Mouse (Mus musculus) cerebellum, adult 11 months (tissue): Measurements from ENCODE around the gene Dcdc2a.
A peak's percentile ranks its signal among the peaks of the same experiment; 100 is the strongest.

Source experiments
- DNase-seq: peaks from one replicate; pipeline ENCODE4 v3.0.0; 2022

Gene Dcdc2a

GRCm38 (mm10) chr13:25098578-25098977 lies 42.8 kb downstream of the Dcdc2a start:
- DNase-seq = no peak

- DNase-seq = no peak
These were observed 43.7 kb downstream of the Dcdc2a start for GRCm38 (mm10) chr13:25099508-25099907.

GRCm38 (mm10) chr13:25100581-25100980 lies 44.8 kb downstream of the Dcdc2a start:
- DNase-seq = no peak

GRCm38 (mm10) chr13:25105671-25106070 lies 49.9 kb downstream of the Dcdc2a start:
- no peak for DNase-seq

GRCm38 (mm10) chr13:25106740-25107139 lies 50.9 kb downstream of the Dcdc2a start:
- no peak for DNase-seq

DNA sequence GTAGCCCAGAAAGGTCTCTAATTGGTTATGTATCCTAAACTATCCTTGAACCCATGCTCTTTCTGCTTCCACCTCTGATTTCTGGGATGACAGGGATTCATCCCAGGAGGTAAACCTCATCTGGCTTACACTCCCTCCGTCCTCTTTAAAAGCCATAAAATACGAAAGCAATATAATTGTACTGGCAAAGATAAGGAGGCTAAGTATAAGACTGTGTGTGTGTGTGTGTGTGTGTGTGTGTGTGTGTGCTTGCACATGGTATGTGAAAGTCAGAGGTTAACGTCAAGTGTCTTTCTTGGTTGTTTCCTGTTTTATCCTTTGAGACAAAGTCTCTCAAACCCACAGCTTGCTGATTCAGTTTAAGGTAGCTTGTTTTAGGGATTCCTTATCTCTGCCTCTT lies 52.5 kb downstream of the Dcdc2a start:
- no peak for DNase-seq

DNA sequence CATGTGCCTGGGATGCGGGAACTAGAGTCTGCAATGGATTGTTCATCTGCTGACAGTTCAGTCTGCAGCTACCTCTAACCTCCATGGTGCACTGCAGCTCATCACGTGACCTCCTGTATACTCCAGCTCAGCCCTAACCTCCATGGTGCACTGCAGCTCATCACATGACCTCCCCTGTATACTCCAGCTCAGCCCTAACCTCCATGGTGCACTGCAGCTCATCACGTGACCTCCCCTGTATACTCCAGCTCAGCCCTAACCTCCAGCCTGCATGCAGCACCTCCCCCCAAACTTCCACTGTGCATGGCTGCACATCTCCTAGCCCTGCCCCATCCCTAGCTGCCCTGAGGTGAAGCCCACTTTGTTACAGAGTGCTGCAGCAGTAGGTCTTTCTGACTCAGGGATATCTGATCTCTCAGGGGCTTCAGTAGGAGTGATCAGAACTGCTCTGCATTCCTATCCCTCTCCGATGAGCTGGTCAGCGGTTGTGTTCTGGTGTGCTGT lies 54.8 kb downstream of the Dcdc2a start:
- no peak for DNase-seq

- DNase-seq = peak; percentile 12
These were observed 59.7 kb downstream of the Dcdc2a start for GRCm38 (mm10) chr13:25115429-25115881.

GRCm38 (mm10) chr13:25115971-25116370 lies 60.2 kb downstream of the Dcdc2a start:
- peak; percentile 21 for DNase-seq

DNA sequence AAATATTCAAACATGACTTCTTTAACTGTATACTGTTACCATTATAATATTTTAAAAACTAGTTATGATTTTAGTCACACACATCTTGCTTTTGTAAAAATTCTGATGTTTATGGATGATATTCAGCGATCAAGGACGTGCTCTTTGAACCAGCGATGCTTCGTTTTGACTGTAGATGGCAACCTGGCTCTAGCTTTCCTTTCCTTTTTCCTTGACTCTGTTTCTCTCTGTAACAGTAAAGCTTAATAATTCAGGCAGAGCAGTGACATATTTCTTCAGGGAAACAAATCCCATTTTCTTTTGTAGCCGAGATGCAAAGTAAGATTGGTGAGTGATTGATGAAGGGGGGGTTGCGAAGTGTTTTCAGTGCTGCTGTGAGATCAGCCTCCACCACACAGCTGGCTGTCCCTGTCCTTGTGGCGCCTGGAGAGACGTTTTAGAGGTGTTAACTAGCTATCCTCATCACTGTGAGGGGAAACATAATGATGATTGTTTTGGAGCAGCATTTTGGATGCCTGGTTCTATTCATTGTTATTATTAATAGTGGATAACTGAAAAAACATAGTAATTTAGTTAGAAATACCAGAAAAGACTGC lies 67.0 kb downstream of the Dcdc2a start:
- no peak for DNase-seq

DNA sequence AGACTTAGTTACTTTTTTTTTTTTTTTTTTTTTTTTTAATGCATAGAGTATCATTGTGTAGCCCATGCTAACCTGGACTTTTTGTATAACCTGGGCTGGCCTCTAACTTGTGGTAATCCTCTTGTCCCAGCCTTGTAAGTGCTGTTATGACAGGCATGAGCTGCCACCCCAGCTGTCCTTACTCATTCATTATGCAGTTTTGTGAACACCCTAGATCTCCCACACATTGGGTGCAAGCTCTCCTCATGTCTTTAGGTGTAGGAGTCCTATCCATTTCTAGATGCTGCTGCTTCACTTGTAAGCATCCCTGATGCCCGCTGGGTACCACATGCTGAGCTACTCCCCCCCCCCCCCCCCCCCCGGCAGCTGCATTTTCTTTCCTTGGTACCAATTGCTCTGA lies 71.4 kb downstream of the Dcdc2a start:
- no peak for DNase-seq

GRCm38 (mm10) chr13:25127806-25128205 lies 72.0 kb downstream of the Dcdc2a start:
- DNase-seq = no peak

GRCm38 (mm10) chr13:25128766-25129165 lies 73.0 kb downstream of the Dcdc2a start:
- DNase-seq = no peak

DNA sequence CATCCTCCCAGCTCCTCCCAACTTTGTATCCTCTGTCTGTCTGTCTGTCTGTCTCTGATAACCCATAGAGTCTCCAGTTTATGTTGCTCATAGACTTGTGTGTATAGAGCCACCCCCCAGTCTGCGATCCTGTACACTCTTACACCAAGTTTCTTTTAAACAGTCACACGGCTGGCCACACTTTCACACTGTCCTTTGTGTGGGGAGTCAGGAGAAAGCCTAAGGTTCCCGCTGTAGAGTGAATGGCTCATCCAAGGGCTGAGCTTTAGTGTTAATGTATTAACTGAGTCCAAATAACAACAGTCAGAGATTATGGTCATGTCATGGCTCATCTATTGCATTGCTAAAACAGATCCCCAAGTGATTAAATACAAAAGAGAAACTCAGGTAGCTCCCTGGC lies 87.3 kb downstream of the Dcdc2a start:
- no peak for DNase-seq

DNA sequence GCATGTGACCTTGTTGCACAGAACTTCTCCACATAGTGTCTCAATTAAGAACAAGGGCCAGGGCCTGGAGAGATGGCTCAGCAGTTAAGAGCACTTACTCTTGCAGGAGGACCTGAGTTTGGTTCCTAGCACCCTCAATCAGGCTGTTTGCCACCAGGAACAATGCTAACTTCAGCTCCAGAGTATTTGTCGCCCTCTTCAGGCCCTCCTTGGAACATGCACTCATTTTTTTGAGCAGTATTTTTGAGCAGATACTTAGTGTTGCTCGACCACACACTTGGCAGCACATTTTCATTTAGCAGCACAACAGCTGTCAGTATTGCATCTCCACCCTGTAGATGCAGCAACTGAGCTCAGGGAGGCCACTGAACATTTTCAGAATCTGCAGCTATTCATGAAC lies 88.3 kb downstream of the Dcdc2a start:
- no peak for DNase-seq

DNA sequence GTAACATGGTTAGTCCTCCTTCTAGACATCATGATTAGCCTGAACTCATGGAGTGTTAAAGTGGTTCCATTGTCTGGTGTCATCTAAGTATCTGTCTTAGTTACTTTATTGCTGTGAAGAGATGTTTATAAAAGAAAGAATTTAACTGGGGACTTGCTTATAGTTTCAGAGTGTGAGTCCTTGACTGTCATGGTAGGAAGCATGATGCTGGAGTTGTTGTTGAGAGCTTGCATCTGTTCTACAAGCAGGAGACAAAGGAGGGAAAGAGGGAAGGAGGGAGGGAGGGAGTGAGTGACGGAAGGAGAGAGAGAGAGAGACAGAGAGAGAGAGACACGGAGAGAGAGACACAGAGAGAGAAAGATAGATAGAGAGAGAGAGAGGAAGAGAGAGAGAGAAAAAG lies 90.4 kb downstream of the Dcdc2a start:
- DNase-seq = no peak

GRCm38 (mm10) chr13:25150154-25150781 lies 94.5 kb downstream of the Dcdc2a start:
- no peak for DNase-seq

DNA sequence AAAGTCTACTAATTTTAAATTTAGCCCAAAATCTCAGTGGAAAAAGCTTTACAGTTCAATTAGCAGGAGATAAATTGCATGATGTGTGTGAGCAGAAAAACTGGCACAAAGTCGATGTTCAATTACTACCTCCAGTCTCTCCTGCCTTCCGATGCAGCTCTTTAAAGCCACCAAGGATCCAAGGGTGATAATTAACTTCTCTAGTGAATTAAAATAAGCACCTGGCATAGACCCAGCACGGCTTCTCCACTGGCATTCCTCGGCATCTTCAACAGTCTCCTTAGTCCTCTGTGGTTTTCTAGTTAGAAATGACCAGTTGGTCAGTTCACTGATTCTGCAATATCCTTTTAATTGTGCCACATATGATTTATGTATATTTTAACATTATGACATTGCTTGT lies 95.1 kb downstream of the Dcdc2a start:
- DNase-seq = no peak

DNA sequence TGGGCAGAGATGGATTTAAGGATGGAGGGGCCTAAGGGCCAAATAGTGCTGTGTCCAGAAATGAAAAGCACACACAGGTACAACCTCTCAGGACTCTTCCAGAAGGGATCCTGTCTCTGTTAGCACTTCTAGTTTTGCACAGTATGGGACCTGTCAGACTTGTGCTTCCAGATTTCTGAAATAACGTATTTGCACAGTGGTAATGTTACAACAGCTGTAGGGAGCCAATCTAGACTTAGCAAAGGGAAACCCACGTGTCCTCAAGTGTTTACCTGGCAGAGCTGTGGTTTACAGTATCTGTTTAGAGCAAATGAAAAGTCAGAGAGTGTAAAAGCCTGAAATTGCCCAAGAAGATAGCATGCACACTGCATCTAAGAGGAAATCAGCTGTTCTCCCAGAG lies 104.1 kb downstream of the Dcdc2a start:
- no peak for DNase-seq

- DNase-seq = no peak
These were observed 105.0 kb downstream of the Dcdc2a start for GRCm38 (mm10) chr13:25160804-25161203.

- DNase-seq = no peak
These were observed 106.8 kb downstream of the Dcdc2a start for GRCm38 (mm10) chr13:25162594-25162993.

DNA sequence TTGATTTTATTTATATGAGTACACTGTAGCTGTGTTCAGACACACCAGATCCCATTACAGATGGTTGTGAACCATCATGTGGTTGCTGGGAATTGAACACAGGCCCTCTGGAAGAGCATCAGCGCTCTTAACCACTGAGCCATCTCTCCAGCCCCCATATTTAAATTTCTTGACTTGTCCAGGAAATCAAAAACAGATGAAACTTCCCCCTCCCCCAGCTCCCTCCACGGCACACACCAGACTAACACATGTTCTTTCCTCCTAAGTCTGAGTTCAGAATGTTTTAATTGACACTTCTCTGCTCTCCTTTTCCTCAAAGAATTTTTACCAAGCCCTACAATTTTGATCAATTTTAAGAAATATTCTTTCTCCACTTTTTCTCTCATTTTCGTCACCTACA lies 113.1 kb downstream of the Dcdc2a start:
- DNase-seq = no peak

DNA sequence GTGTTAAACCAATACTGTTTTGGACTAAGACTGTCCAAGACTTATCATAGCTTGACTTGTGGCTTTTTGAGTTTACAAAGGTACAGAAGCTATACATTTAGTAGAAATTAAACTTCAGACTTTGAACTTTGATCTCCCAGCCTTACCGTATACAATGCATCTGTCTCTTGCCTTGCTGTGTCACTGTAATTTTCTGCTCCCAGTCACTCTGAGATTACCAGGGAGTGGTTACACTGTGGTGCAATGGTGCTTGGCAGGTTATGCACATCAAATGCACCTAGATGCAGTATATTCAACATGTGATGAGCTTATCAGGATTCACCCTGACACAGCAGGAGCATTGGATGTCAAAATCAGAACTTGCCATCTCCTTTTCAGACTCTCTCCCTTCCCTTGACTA lies 122.0 kb downstream of the Dcdc2a start:
- DNase-seq = no peak

- no peak for DNase-seq
These were observed 122.6 kb downstream of the Dcdc2a start for GRCm38 (mm10) chr13:25178236-25179001.
